Mouse (Mus musculus): ENCODE results near the gene Psmd11.

Gene Psmd11

DNA sequence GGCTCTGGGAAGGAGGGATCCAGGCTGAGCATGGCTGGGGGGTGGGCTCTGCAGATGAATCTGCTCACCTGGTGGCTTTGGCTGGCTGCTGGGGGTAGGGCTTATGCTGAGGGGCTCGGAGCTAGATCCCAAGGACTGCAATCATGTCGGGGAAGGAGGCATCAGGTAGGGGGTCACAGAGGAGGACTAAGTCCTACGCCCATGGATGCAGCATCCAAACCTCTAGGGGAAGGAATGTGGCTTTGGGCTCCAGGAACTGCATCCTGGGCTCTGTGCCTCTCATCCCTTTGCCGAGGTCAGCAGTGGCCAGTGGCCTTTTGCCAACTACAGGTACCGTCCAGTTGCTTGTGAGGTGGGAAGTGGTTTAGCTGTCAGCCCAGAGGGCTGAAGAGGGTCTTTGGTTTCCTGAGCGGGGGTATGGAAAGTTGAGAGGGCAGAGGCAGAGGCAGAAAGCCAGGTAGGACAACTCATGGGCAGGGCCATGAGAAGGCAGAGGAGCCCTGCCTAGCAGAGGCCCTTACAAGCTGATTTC lies 55.2 kb downstream of the Psmd11 start:
- DNase-seq = peak in 1 of 2 experiments; percentile 42

DNA sequence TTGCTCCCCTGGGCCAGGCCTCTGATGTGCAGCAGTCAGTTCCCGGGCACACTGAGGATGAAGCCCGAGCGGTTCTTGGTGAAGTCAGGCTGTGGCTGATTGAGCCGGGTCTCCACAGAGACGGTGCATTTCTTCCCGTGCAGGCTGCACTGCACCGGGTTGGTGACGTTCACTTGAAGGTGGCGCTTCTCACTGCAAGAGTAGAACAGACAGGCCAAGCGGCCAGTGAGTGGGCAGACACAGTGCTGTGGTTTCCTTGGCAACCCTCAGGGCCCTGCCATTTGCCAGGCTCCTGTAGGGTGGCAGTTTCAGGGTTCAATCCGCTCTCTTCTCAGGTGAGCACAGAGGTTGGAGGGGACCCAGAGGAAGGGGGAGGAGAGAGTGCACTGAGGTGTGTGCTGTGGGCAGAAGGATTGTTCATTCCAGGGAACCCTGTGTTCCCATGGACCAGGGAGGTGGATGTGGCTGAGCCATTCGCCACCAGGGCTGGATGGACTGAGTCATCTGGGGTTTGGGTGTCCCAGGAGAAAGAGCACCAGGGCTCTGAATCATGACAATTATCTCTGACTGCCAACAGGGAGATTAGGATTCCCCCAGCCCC lies 55.9 kb downstream of the Psmd11 start:
- DNase-seq = peak; percentile 92 to 93

DNA sequence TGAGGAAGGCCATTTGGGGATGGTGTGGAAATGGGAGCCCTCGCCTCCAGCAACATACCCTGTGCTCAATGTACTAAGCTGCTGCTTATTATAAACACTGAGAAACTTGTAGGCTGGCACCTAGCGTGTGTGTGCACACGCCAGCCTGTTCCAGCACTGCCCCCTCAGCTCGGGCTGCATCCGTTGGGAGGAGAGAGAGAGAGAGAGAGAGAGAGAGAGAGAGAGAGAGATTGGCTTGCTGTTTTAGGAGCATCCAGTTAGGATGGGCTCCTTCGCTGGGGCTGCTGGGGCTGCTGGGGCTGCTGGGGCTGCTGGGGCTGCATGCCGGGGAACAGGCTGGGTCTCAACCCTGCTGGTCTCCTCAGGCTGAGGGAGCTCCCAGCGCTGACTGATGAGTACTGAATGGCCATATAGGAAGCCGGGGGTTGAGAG lies 56.7 kb downstream of the Psmd11 start:
- DNase-seq = no peak

DNA sequence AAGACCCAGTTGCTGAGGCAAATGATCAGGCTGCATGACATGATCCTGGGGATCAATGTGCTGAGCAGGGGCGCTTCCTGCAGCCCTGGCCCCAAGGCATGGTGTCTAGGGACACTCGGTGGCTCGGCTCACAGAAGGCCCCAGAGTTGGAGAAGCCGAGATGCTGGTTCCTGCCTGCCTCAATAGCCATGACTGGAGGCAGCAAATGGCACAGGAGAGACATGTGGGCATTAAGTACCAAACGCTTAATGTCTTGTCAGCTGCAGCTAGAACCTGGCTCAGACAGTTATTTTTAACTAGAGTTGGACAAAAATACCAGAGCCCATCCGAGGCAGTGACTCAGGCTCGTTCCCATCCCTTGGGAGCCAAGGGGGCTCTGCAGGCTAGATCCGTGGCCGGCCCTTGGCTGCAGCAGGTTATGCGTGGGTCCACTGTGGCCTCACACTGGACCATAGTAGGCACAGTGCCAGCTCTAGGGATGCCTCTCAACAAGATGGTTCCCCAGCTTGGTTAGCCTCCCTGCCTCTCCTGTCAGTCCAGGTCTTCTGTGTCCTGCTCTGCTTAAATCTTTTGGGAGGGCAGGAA lies 57.3 kb downstream of the Psmd11 start:
- DNase-seq = peak; percentile 43 to 60

DNA sequence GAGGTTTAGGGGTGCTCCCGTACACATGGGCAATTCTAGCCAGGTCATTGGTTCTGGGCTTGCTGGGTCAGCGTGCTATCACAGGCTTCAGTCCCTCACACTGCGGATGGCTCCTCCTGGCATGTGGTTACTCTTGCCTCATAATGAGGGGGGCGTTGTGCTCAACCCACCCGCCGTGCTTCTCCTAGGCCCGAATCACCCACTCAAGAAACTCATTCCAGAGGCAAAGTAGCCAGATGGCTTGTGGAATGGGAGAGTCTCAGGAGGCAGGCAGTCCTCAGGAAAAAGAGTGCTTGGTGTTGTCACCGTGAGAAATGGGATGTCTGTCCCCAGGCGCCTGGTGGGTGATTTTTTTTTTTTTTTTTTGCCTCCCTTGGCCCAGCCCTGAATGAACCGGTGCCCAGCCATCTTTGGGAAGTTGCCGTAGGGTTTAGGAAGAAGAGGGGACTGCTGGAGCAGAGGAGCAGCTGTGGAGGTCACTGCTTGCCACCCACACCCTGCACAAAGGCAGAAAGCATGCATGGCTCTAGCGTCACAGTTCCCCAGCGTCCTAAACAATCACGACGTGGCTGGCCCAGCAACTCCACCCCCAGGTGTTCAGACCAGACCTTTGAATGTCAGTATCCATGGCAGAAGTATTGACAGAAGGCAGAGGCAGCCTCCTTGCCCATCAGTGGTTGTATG lies 59.6 kb downstream of the Psmd11 start:
- DNase-seq = peak in 1 of 2 experiments; percentile 12

DNA sequence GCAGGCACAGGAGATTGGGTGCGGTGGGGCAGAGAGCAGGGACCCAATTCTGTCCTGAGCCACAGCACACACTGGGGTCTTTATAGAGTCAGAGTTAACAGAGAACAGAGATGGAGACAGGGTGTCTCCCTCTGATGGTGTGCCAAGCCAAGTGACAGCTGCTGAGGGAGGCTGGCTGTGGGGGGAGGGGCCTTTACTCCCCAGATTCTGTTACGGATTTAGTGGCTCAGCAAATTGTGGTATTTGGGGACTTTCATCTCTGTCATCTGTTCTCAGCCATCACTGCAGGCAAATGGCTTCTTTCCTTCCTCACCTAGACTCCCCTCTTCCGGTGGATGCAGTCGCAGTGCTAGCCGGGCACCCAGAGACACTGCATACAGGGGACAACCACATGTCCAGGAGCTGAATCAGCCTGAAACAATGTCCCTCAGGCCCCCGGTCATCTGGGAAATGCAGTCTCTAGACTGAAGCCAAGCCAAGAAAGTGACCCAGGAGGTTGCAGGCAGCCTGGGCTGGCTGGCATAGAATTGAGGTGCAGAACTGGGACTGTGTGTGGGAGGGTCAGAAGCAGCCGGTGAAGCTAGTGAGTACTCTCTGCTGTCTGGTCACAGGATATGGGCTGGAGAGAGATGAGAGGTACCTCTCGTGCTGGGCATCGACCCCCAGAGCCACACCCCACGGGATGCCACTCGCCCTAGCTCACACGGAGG lies 60.9 kb downstream of the Psmd11 start:
- DNase-seq = peak; percentile 81 to 83

DNA sequence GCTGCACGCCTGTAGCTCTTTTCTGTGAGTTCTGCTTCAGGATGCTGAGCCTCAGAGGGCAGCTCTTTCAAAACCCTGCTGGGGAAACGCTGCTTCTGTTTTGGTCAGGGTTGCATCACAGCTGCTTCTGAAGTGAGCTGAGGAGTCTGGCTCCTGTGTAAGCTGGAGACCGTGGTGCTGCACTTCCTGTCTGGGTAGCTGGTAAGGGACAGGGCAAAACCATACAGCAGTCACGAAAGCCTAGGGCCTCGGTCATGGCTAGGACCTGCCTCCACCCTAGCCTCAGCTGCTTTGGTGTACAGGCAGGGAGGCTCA lies 61.4 kb downstream of the Psmd11 start:
- DNase-seq = no peak

DNA sequence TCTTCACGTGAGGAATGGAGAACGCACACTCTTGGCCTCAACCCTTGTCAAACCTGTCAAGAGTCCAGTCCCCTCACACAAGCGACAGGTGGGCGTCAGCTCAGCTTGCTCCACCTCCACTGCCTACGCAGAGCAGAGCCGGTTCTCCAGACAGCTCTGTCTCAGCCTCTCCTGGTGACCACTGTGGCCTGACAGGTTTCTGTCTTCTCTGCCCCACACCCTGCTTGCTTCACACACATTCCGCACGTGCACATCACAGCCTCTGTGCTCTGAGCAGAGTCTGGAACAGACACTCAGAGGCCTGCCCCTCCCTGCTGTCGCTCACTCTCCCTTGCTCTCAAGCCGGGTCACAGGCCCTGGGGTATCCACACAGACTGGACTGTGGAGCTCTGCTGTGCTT lies 62.4 kb downstream of the Psmd11 start:
- peak in 1 of 2 experiments; percentile 28 for DNase-seq

DNA sequence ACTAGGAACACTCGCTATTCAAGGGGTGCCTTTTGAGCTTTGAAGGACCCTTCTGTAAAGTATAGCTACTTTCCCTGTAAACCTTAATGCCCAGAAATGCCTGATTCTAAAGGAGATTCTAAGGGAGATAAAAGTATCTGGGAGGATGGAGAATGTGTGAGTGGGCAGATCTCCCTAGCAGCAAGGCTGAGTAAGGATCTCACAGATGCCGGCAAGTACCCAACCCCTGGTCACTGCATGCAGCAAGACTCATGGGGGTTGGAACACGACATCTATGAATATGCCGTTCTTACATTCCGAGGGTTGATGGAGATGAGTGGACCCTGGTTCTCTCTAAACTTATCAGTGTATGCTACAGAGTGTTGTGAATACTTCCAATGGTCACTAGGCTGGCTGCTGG lies 64.8 kb downstream of the Psmd11 start:
- no peak for DNase-seq

DNA sequence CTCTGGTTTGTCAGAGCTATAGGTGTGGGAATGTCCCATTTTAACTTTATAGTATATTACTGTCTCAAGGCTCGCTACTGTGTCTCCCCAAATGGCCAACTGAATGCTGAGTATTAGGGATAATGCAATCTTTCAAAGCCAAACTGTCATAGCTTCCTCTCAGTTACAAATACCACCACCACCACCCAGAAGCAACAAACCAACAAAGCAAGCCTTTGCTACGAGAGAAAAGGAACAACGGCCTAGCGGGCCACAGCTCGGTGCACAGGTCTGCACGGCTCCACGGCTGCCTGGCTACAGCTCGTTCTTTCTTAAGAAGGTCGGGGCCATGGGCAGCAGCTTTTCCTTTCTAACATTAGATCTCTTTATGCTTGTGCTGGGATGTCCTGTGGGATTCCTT lies 66.4 kb downstream of the Psmd11 start:
- DNase-seq = no peak

DNA sequence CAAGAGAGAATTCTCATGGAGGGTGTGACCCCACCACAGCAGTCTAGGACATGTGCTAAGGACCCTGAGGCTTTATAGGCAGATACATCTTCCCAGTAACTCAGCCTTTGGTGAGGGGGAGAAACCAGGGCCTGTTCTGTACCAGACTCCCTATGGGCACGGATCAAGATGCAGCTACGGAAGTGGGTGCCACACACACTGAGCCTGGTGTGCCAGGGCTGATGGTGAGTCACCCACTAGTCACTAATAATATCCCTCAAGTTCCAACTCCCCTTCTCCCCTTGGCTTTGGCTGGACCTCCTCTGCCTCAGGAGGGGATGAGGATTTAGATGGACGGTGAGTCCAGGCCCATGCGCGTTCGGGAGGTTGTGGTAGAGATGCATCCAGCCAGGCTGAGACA lies 67.6 kb downstream of the Psmd11 start:
- no peak for DNase-seq

DNA sequence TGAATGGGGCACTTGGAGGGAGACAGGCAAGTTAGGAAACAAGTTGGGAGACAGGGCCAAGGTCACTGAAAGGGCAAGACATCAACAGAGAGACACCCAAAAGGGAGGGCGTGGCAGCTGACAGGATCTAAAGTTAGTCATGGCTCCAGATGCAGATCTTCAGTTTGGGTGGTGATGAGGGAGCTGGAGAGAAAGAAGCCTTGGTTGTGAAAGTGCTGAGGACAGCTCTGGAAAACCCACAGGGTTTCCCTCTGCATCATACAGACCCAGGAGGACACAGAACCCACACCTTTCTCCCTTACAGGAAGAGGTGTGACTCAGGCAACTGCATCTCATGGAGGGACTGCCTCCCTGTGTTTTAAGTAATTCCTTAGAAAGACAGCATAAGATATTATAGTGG lies 68.2 kb downstream of the Psmd11 start:
- DNase-seq = no peak

DNA sequence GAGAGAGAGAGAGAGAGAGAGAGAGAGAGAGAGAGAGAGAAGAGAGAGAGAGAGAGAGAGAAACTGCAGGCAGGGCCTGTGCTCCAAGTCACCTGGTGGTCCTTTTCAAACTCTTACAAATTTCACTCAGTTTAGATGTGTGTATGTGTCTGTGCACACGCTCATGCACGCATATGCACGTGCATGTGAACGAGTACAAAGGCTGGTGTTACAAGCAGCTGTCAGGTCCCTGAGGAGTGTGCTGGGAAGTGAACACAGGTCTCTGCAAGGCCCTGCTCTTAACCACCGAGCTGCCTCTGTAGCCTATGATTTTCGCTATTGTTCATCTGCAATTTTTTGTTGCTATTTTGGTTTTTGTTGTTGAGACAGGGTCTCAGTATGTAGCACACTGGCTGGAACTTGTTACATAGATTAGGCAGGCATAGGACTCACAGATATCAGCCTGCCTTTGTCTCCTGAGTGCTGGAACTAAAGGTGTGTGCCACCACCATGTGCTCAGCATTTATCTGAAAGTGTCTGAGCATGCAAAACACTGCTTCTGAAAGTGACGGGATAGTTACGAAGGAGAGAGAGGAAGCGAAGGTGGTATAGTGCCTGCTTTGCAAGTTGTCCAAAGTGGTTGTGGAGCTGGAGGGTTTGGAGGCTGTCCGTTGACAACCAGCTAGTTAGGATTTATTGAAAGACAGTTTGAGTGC lies 69.0 kb downstream of the Psmd11 start:
- no peak for DNase-seq

DNA sequence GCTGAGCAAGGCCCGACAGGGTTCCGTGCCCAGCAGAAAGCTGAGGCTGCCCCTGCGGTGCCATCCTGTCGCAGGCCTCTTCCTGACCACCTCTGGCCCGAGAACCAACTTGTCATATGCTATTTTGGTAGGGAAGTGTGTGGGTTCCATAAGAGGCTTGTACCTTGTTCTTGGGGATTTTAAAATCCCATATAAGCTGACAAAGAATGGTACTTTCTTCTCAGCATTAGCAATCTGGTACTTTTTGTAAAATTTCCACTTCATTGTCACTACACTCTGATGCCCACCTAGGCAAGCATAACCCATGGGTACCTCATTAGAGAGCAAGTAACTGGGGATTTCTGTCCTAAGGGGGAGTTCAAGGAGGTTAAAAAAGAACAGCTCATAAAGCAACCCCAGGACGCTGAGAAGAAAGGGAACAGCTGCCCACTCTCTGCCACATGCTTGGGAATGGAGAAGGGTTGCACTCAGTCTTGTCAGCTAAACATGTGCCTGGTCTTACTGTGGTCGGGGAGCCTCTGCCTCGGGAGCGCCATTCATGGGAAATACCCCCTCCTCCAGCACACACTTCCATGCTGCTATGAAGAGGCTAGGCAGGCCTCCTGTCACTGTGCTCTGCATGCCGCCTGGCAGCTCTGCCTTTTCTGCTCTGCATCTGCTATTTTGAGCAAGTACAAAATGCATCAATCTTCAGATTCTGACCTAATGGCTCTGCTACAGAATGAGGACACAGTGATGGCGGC lies 70.1 kb downstream of the Psmd11 start:
- DNase-seq = no peak

DNA sequence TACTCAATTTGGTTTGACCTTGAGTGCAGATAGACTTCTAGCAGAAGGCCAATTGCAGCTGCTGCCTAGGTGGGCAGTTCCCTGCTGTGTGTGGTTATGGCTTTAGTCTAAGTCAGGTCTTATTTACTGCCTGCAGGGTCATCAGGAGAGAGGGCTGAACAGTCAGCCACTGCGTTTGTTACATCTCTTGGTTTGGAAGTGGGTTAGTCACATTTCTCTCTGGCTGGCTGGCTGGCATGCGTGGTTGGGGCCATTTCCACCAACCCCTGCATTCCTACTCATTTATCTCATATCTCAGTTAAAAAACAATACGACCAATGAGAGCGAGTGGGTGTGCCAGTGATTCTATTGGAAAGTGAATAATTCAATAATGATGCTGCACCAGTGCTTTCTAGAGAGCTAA lies 71.1 kb downstream of the Psmd11 start:
- no peak for DNase-seq

DNA sequence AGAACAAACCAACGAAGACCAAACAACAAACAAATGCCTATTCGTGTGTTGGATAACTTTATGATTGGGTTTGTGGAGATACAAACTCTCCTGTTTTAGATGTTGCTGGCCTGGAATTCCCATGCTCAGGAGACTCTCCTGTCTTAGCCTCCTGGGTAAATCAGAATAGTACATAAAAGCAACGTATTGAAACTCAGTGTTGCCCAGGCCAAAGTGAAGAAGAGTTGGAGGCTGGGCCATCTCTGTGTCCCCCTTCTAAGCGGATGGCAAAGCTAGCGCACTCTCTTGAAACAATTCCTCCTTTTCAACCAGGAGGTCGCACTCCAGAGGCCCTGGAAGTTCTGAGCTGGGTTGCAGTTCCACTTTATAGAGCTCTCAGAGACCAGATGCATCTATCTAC lies 74.9 kb downstream of the Psmd11 start:
- DNase-seq = no peak

DNA sequence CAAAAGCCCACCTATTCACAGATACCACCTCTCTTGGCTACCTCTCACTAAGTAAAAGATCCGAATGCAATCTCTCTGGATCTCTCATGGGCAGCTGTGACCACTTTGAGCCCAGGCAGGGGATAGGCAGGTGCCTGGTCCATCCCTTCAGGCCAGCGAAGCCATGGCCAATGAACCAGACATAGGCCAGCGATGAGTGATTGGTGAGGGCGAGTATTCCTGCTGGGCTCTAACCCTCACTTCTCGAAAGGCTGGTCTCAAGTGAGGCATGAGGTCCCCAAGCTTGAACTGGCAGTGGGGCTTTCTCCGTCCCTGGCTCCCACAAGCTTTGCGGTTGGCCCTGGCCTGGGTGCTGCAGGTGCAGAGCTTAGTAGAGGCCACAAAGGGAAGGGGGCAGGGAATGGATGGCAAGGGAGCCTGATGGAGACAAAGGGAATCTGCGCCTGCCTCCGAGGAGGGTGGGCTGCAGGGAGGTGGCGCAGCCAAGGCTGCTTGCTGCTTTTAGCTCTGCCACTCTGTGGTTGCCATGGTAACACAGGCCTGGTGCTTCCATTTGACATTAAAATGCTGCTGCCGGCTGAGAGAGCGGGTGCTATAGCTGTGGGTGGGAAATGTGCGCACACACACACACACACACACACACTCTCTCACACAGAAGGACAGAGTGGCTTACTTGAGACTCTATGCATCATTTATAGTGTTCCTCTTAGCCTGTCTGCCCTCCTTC lies 75.5 kb downstream of the Psmd11 start:
- DNase-seq = peak; percentile 92 to 95

DNA sequence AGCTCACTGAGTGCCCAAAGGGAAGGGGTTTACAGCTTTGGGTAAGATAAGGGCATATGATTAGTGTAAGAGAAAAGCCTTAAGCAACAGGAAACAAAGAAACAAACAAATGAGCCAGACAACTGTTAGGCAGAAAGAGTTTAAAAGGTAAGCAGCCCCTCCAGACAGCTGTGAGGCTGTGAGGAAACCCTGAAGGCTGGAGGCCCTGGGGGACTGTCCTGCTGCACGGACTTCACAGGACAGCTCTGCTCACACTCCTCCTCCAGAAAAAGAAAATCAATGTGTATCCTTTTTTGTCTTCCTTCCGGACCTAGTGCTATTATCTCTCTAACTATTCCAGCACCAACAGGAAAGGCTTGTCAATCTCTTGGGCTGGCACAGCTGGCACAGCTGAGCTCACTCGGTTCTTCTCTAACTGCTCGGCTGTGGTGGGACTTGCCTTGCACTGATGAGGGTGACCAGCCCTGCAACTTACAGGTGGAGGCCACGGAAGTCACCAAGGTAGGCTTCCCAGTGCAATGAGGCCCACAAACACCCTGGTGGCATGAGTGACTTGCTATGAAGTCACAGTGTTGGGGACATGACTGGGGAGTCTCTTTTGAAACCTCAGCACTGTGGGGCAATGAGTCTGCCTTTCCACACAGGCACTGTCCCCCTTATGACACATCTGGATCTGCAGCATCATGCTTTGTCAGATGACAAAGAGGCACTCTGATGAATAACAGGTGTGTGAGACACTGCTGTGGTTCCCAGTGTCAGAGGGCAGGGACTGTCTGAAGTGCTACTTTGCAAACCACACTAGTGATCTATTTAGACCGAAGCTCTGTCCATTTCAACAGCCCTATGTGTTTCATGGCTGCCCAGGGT lies 76.3 kb downstream of the Psmd11 start:
- no peak for DNase-seq

DNA sequence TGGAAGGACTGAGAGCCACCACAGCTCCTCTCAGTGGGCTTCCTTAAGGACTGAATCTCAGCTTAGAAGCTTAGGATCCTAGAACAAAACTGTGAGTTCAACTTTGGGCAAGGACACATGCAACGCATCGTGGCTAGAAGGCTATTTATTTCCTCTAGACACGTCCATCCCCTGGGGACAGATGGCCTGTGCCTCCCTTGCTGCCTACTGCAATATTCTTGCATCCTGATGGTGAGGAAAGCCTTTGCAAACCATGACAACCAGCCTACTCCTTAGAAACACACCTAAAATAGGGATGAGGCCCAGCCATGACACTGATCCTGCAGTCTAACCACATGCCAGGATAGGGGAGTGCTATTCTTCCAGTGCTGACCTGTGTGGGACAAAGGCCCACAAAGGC lies 77.2 kb downstream of the Psmd11 start:
- DNase-seq = no peak

DNA sequence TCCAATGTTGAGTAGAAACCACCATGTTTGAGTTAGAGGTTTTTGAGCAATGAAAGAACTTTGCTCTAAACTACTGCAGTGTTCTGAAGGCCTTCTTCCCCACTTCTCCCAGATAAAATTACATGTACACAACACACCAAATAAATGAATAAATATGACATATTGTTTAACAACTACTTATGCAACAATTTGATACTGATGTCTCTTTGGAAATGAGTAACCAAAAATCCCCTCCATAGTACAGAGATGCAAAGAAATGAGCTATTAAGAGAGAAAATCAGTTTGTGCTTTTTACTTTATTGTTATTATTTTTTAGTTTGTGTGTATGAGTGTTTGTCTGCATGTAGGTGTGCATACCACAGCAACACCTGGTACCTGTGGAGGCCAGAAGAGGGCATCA lies 78.1 kb downstream of the Psmd11 start:
- DNase-seq = no peak

DNA sequence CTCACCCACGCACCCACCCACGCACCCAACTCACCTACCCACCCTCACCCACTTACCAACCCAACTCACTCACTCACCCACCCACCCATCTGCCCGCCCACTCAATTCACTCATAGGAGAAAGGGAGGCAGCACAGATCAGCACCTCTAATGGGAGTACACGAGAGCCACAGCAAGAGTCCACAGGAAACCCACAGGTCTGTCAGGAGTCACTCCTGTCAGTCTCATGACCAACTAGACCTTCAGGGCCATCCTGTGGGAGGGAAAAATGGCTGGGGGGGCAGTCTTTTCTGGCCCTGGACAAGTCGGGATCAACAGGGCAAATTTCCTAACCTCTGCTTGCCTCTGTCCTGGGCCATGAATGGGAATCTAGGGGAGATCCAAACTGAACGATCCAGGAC lies 79.4 kb downstream of the Psmd11 start:
- DNase-seq = no peak
